Comparison of ENCODE assay signal across 27 mouse cellular contexts in the genomic region with DNA sequence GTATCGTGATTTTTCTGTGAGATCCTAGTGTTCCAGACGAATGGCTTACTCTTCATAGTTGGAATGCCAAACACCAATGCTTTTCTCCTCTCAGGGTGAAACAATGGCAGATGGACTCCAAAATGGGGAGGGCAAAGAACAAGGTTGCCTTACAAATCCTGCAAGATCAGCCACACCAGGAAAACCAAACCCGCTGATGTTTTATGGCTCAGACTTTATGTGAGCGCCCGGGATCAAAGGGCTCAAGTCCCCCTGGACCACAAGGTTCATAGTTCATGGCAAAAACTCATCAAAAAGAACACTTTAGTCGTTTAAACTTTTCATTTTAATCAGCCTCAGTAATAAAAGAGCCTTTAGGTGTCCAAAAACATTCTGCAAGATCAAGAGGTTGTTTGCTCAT.
A peak's percentile ranks its signal among the peaks of the same experiment; 100 is the strongest.
DNase-seq lines count a peak whose midpoint lies in the region; ATAC-seq lines count a peak whose summit lies in the region.
"Had no signal": no experiment of that assay in that cellular context is flagged by ENCODE, and none has a peak within 500 bp of the region (broad histone marks: within the 10 kb centered on the region; RNA-seq: fewer than 3 reads in every experiment).

No protein-coding gene starts in this region.

- no peaks in the 10 kb centered on the region for H3K36me3 ChIP-seq in intestine, embryonic 16.5 days (ENCODE audit: control insufficient read depth, insufficient read depth, low read length)
- H3K36me3 ChIP-seq: embryonic facial prominence, embryonic 13.5 days; forebrain, embryonic 10.5 days; hindbrain, embryonic 12.5 days; kidney, embryonic 15.5 days; limb, embryonic 15.5 days; liver, embryonic 13.5 days had no signal

- 0 out of 2 replicates have a peak, but pooled peaks have one; percentile 53 for ATAC-seq in intestine, embryonic 16.5 days
- ATAC-seq: forebrain, embryonic 16.5 days; hindbrain, postnatal 0 days; lung, postnatal 0 days had no signal

- no peak overlapping the region for H3K9ac ChIP-seq in intestine, embryonic 16.5 days (ENCODE audit: low read depth, low read length)
- H3K9ac ChIP-seq: embryonic facial prominence, embryonic 13.5 days; hindbrain, embryonic 12.5 days; kidney, embryonic 15.5 days; limb, embryonic 15.5 days; liver, embryonic 13.5 days had no signal

- 65% methylated on average over 6 of the region's 6 CpGs for WGBS in intestine, embryonic 16.5 days

- DNase-seq in kidney, adult 11 months = peak; percentile 12
- DNase-seq in kidney, postnatal 10 days = no peak
- peak; percentile 52 for DNase-seq in forelimb bud, embryonic 11.5 days (ENCODE audit: low read depth, low spot score)
- DNase-seq in mesoderm, embryonic 11.5 days (ENCODE audit: low read depth, low spot score) = peak; percentile 30
- no peak for DNase-seq in thymus, postnatal 0 days (ENCODE audit: low spot score)
- DNase-seq: B cell, adult 2 months; cerebellum, adult 2 months; cerebellum, postnatal 14 days; gastrocnemius, postnatal 14 days; heart, postnatal 36 days; layer of hippocampus, adult 9-11 months; liver, embryonic 13.5 days; lung, adult 18-20 months; lung, postnatal 4 days; midbrain, embryonic 14.5 days; thymus, adult 2 months; thymus, postnatal 4 days had no signal

- no peaks in the 10 kb centered on the region for H3K4me1 ChIP-seq in intestine, embryonic 16.5 days (ENCODE audit: control insufficient read depth, insufficient read depth, low read length)
- H3K4me1 ChIP-seq: embryonic facial prominence, embryonic 13.5 days; forebrain, embryonic 10.5 days; hindbrain, embryonic 12.5 days; limb, embryonic 15.5 days; liver, embryonic 13.5 days had no signal

- H3K9me3 ChIP-seq in intestine, embryonic 16.5 days (ENCODE audit: control insufficient read depth, low read length) = no peaks in the 10 kb centered on the region
- H3K9me3 ChIP-seq: embryonic facial prominence, embryonic 13.5 days; forebrain, embryonic 10.5 days; hindbrain, embryonic 12.5 days; kidney, embryonic 15.5 days; limb, embryonic 15.5 days; liver, embryonic 13.5 days had no signal

- H3K27ac ChIP-seq in intestine, embryonic 16.5 days (ENCODE audit: low read length) = no peak overlapping the region
- H3K27ac ChIP-seq: embryonic facial prominence, embryonic 13.5 days; forebrain, embryonic 10.5 days; hindbrain, embryonic 12.5 days; hindbrain, postnatal 0 days; kidney, embryonic 15.5 days; limb, embryonic 15.5 days; liver, embryonic 13.5 days had no signal

- H3K4me2 ChIP-seq in intestine, embryonic 16.5 days (ENCODE audit: low read depth, low read length) = no peak overlapping the region
- H3K4me2 ChIP-seq: embryonic facial prominence, embryonic 13.5 days; heart, embryonic 11.5 days; hindbrain, embryonic 12.5 days; limb, embryonic 15.5 days; liver, embryonic 13.5 days had no signal

- H3K27me3 ChIP-seq in intestine, embryonic 16.5 days (replicated peaks; ENCODE audit: control insufficient read depth, insufficient read depth, low read length) = no peaks in the 10 kb centered on the region
- H3K27me3 ChIP-seq: hindbrain, embryonic 12.5 days; kidney, embryonic 15.5 days; limb, embryonic 15.5 days; liver, embryonic 13.5 days had no signal

- no peak overlapping the region for H3K4me3 ChIP-seq in intestine, embryonic 16.5 days (ENCODE audit: low read length)
- H3K4me3 ChIP-seq: embryonic facial prominence, embryonic 13.5 days; forebrain, embryonic 10.5 days; hindbrain, embryonic 12.5 days; kidney, embryonic 15.5 days; limb, embryonic 15.5 days; liver, embryonic 13.5 days had no signal

Comparison
In these comparisons a context has a peak if more than half of its experiments do, and no peak if none do; other contexts are left out.
1. DNase-seq: peak in kidney, adult 11 months (single experiment), forelimb bud, embryonic 11.5 days (single experiment) and mesoderm, embryonic 11.5 days (single experiment); none in kidney, postnatal 10 days (single experiment) and thymus, postnatal 0 days (single experiment).